Mouse (Mus musculus): Measurements from ENCODE around the gene Rmdn2. TPM values are rescaled to one million over a fixed set of nuclear protein-coding genes. Genes with fewer than 3 reads are reported as not detected.
A peak's percentile ranks its signal among the peaks of the same experiment; 100 is the strongest.

Gene Rmdn2
- 4.7 and 4.8 TPM in 2 replicates for polyA plus RNA-seq (2015; fragmentation: Nextera tagmentation; extraction: Ambion mirVana)

DNA sequence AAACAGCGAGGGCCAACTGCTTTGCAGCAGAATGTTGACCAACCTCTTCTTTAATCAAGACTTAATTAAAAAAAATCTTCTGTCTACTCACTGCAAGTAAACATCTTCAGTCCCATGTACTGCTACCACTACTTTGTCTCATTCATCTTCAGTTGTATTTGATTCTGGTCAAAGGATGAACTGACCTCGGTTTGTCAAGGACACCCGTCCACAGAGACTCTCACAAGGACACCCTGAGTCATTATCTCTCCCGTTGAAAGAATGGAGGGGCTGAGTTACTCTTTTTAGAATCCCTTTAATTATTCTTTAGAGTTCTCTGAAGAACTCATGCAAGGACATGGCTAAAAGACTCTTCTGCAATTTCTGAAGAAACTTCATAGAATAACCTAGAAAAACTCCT is at the start of gene Rmdn2:
Gene Rmdn2 (plus strand): TSS at position 319 of the 400 bp plus-strand sequence.
- Histone ChIP-seq H3K4me1 (replicated peaks) (peaks cover 15% of the 10 kb centered on the region), H3K27ac (no peak within 1 kb of the TSS), H3K9me3 (replicated peaks) (no peaks in the 10 kb centered on the region), H3K4me2 (no peak within 1 kb of the TSS), H3K9ac (no peak within 1 kb of the TSS), H3K36me3 (no peaks in the 10 kb centered on the region), H3K27me3 (no peaks in the 10 kb centered on the region), H3K4me3 (replicated peaks) (no peak within 1 kb of the TSS)
- no peak for DNase-seq
- WGBS (ENCODE audit: insufficient replicate concordance) = 75% methylated on average over 4 of the region's 4 CpGs
- ATAC-seq (ENCODE audit: low read depth) = no peak

GRCm38 (mm10) chr17:79563067-79563620 is 48.5 kb upstream of the Rmdn2 start:
- Histone ChIP-seq H3K4me2 (no peak overlapping the region), H3K27me3 (no peaks in the 10 kb centered on the region), H3K27ac (no peak overlapping the region), H3K4me3 (replicated peaks) (no peak overlapping the region), H3K36me3 (no peaks in the 10 kb centered on the region), H3K9ac (no peak overlapping the region), H3K4me1 (replicated peaks) (no peaks in the 10 kb centered on the region), H3K9me3 (replicated peaks) (peaks cover 8% of the 10 kb centered on the region; the same call in 1 of the 2 replicates)
- ATAC-seq (ENCODE audit: low read depth) (no peak), DNase-seq (no peak)
- WGBS (ENCODE audit: insufficient replicate concordance) = 64% methylated on average over 7 of the region's 7 CpGs

GRCm38 (mm10) chr17:79563721-79564120 is 47.9 kb upstream of the Rmdn2 start:
- Histone ChIP-seq H3K4me2 (no peak overlapping the region), H3K9ac (no peak overlapping the region), H3K4me1 (replicated peaks) (no peaks in the 10 kb centered on the region), H3K9me3 (replicated peaks) (peaks cover 8% of the 10 kb centered on the region; the same call in 1 of the 2 replicates), H3K36me3 (no peaks in the 10 kb centered on the region), H3K4me3 (replicated peaks) (no peak overlapping the region), H3K27me3 (no peaks in the 10 kb centered on the region), H3K27ac (no peak overlapping the region)
- ATAC-seq (ENCODE audit: low read depth) (no peak), DNase-seq (no peak)
- WGBS (ENCODE audit: insufficient replicate concordance) = 31% methylated on average over 2 of the region's 2 CpGs

DNA sequence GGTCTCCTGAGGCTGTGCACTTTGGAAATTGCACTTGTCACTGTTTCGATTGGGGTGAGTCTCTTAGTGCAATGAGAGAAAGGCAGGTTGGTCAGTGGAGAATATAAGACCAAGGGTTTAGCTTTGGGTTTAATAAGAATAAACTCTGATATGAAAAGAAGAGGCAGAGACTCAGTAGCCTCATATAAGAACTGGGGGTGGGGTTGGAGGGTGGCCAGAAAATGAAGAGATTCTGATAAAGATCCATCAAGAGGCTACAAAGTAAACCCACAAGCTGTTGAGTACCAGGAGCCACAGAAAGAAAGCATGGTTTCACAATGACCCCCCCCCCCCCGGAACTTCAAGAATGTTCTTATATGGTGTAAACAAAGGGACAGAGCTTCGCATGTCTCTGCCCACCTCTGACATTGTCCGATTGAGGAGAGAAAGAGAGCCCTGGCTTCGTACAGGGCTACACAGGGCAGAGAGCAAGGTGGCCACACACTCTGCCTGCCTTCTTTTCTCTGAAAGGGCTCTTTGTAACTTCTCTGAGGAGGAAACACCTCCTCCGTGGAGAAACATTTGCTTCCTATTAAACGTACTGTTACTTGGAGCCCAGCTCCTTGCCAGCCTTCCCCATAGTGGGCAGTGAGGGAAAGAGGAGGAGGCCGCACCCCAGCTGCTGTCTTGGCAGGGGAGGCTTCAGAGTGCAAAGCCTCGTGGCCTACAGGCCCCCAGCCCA is 46.3 kb upstream of the Rmdn2 start:
- 0 out of 2 replicates have a peak, but pooled peaks cover 1% of the 10 kb centered on the region for H3K9me3 ChIP-seq (replicated peaks)
- ATAC-seq (ENCODE audit: low read depth) = no peak
- H3K27ac ChIP-seq = no peak overlapping the region
- no peaks in the 10 kb centered on the region for H3K4me1 ChIP-seq (replicated peaks)
- H3K4me2 ChIP-seq = no peak overlapping the region
- no peaks in the 10 kb centered on the region for H3K27me3 ChIP-seq
- WGBS (ENCODE audit: insufficient replicate concordance) = 40% methylated on average over 9 of the region's 9 CpGs
- no peak for DNase-seq
- no peaks in the 10 kb centered on the region for H3K36me3 ChIP-seq
- no peak overlapping the region for H3K9ac ChIP-seq
- H3K4me3 ChIP-seq (replicated peaks) = no peak overlapping the region

- ATAC-seq (ENCODE audit: low read depth) (no peak), DNase-seq (no peak)
- no peaks in the 10 kb centered on the region for H3K36me3 ChIP-seq
- H3K4me2 ChIP-seq = no peak overlapping the region
- no peaks in the 10 kb centered on the region for H3K9me3 ChIP-seq (replicated peaks)
- H3K27ac ChIP-seq = no peak overlapping the region
- no peaks in the 10 kb centered on the region for H3K27me3 ChIP-seq
- H3K4me3 ChIP-seq (replicated peaks) = no peak overlapping the region
- no peak overlapping the region for H3K9ac ChIP-seq
- no peaks in the 10 kb centered on the region for H3K4me1 ChIP-seq (replicated peaks)
- WGBS (ENCODE audit: insufficient replicate concordance) = 47% methylated on average over 1 of the region's 1 CpGs
Observed at GRCm38 (mm10) chr17:79568401-79568800, 43.3 kb upstream of the Rmdn2 start.

GRCm38 (mm10) chr17:79578328-79578727 is 33.3 kb upstream of the Rmdn2 start:
- Histone ChIP-seq H3K36me3 (no peaks in the 10 kb centered on the region), H3K9me3 (replicated peaks) (no peaks in the 10 kb centered on the region), H3K27ac (no peak overlapping the region), H3K9ac (no peak overlapping the region), H3K27me3 (no peaks in the 10 kb centered on the region), H3K4me3 (replicated peaks) (no peak overlapping the region), H3K4me2 (no peak overlapping the region), H3K4me1 (replicated peaks) (no peaks in the 10 kb centered on the region)
- WGBS (ENCODE audit: insufficient replicate concordance) = 53% methylated on average over 7 of the region's 7 CpGs
- ATAC-seq (ENCODE audit: low read depth) (no peak), DNase-seq (no peak)

GRCm38 (mm10) chr17:79580264-79580920 is 31.3 kb upstream of the Rmdn2 start:
- DNase-seq (peak; percentile 56), ATAC-seq (ENCODE audit: low read depth) (0 out of 2 replicates have a peak, but pooled peaks have one; percentile 31)
- no peak overlapping the region for H3K4me3 ChIP-seq (replicated peaks)
- H3K27ac ChIP-seq = no peak overlapping the region
- WGBS (ENCODE audit: insufficient replicate concordance) = 50% methylated on average over 6 of the region's 6 CpGs
- H3K36me3 ChIP-seq = no peaks in the 10 kb centered on the region
- H3K4me1 ChIP-seq (replicated peaks) = no peaks in the 10 kb centered on the region
- H3K9me3 ChIP-seq (replicated peaks) = no peaks in the 10 kb centered on the region
- H3K9ac ChIP-seq = no peak overlapping the region
- H3K27me3 ChIP-seq = no peaks in the 10 kb centered on the region
- H3K4me2 ChIP-seq = no peak overlapping the region

DNA sequence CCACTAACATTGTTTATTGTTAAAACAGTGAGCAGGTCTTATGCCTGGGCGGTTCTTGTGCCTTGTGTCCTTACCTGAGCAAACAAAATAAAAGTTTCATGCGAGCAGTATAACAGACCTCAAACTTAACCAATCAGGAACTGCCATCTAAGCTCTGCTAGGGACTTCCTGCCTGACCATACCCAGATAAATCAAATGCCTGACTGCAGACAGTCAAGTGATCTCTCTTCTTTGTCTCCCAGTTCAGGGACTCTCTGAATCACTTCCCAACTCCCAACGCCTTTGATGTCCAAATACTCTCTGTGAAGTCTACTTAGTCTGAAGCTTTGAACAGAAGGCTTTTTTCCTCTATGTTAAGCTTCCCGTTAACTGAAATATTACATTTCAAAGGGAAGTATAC is 28.2 kb upstream of the Rmdn2 start:
- H3K36me3 ChIP-seq = no peaks in the 10 kb centered on the region
- WGBS (ENCODE audit: insufficient replicate concordance) = 31% methylated on average over 4 of the region's 4 CpGs
- H3K27me3 ChIP-seq = no peaks in the 10 kb centered on the region
- H3K9me3 ChIP-seq (replicated peaks) = no peaks in the 10 kb centered on the region
- H3K9ac ChIP-seq = no peak overlapping the region
- H3K4me3 ChIP-seq (replicated peaks) = no peak overlapping the region
- no peak overlapping the region for H3K4me2 ChIP-seq
- no peaks in the 10 kb centered on the region for H3K4me1 ChIP-seq (replicated peaks)
- ATAC-seq (ENCODE audit: low read depth) = no peak
- no peak for DNase-seq
- H3K27ac ChIP-seq = no peak overlapping the region

- no peaks in the 10 kb centered on the region for H3K36me3 ChIP-seq
- no peaks in the 10 kb centered on the region for H3K4me1 ChIP-seq (replicated peaks)
- WGBS (ENCODE audit: insufficient replicate concordance) = 30% methylated on average over 6 of the region's 6 CpGs
- H3K9ac ChIP-seq = no peak overlapping the region
- DNase-seq (no peak), ATAC-seq (ENCODE audit: low read depth) (no peak)
- H3K4me2 ChIP-seq = no peak overlapping the region
- H3K9me3 ChIP-seq (replicated peaks) = no peaks in the 10 kb centered on the region
- no peaks in the 10 kb centered on the region for H3K27me3 ChIP-seq
- H3K4me3 ChIP-seq (replicated peaks) = no peak overlapping the region
- no peak overlapping the region for H3K27ac ChIP-seq
Observed at GRCm38 (mm10) chr17:79584246-79584800, 27.3 kb upstream of the Rmdn2 start.

GRCm38 (mm10) chr17:79589913-79590312 is 21.8 kb upstream of the Rmdn2 start:
- DNase-seq = no peak
- whole genome bisulfite sequencing (ENCODE audit: insufficient replicate concordance) = 58% methylated on average over 1 of the region's 1 CpGs
- ATAC-seq (ENCODE audit: low read depth) = no peak

GRCm38 (mm10) chr17:79595996-79596395 is 15.7 kb upstream of the Rmdn2 start:
- H3K4me1 ChIP-seq (replicated peaks) = 0 out of 2 replicates have a peak, but pooled peaks cover 5% of the 10 kb centered on the region
- 59% methylated on average over 4 of the region's 4 CpGs for WGBS (ENCODE audit: insufficient replicate concordance)
- H3K9ac ChIP-seq = no peak overlapping the region
- H3K27ac ChIP-seq = no peak overlapping the region
- no peaks in the 10 kb centered on the region for H3K27me3 ChIP-seq
- ATAC-seq (ENCODE audit: low read depth) = no peak
- no peaks in the 10 kb centered on the region for H3K9me3 ChIP-seq (replicated peaks)
- DNase-seq = no peak
- H3K36me3 ChIP-seq = no peaks in the 10 kb centered on the region
- no peak overlapping the region for H3K4me2 ChIP-seq
- H3K4me3 ChIP-seq (replicated peaks) = no peak overlapping the region

More at GRCm38 (mm10) chr17:79589913-79590312, 21.8 kb upstream of the Rmdn2 start:
- Histone ChIP-seq H3K36me3 (no peaks in the 10 kb centered on the region), H3K9ac (no peak overlapping the region), H3K9me3 (replicated peaks) (no peaks in the 10 kb centered on the region), H3K27me3 (no peaks in the 10 kb centered on the region), H3K4me2 (no peak overlapping the region), H3K27ac (no peak overlapping the region), H3K4me1 (replicated peaks) (no peaks in the 10 kb centered on the region), H3K4me3 (replicated peaks) (no peak overlapping the region)

Measured in liver, embryonic 13.5 days (tissue).